Mouse (Mus musculus): ENCODE measurements around the gene Bcat2.

The Bcat2 gene

GRCm38 (mm10) chr7:45626571-45627076 is 56.7 kb downstream of the Bcat2 start:
- DNase-seq (ENCODE audit: extremely low spot score) = no peak

GRCm38 (mm10) chr7:45627261-45627660 is 57.3 kb downstream of the Bcat2 start, which contains the start of gene Rasip1:
Gene Rasip1, plus strand, starts transcription at chr7:45627488.
- DNase-seq (ENCODE audit: extremely low spot score) = no peak

GRCm38 (mm10) chr7:45628364-45629294 is 58.7 kb downstream of the Bcat2 start:
- peak; percentile 83 for DNase-seq (ENCODE audit: extremely low spot score)

- DNase-seq (ENCODE audit: extremely low spot score) = no peak
These were observed 60.3 kb downstream of the Bcat2 start for GRCm38 (mm10) chr7:45630064-45630907.

- no peak for DNase-seq (ENCODE audit: extremely low spot score)
These were observed 62.5 kb downstream of the Bcat2 start for GRCm38 (mm10) chr7:45632499-45632898.

- no peak for DNase-seq (ENCODE audit: extremely low spot score)
These were observed 65.2 kb downstream of the Bcat2 start for GRCm38 (mm10) chr7:45634946-45635681.

- no peak for DNase-seq (ENCODE audit: extremely low spot score)
These were observed 66.0 kb downstream of the Bcat2 start for GRCm38 (mm10) chr7:45635711-45636688.

GRCm38 (mm10) chr7:45637710-45638109 is 67.8 kb downstream of the Bcat2 start:
- no peak for DNase-seq (ENCODE audit: extremely low spot score)

GRCm38 (mm10) chr7:45638623-45639401 is 68.9 kb downstream of the Bcat2 start:
- peak; percentile 92 for DNase-seq (ENCODE audit: extremely low spot score)
